Mouse (Mus musculus): Measurements from ENCODE around the gene Nacc2. TPM values are rescaled to one million over a fixed set of nuclear protein-coding genes. Genes with fewer than 3 reads are reported as not detected.
A peak's percentile ranks its signal among the peaks of the same experiment; 100 is the strongest.

Gene Nacc2
- total and polyA plus RNA-seq, 2 experiments from 2014 or later, result 18.3 to 18.9 TPM

DNA sequence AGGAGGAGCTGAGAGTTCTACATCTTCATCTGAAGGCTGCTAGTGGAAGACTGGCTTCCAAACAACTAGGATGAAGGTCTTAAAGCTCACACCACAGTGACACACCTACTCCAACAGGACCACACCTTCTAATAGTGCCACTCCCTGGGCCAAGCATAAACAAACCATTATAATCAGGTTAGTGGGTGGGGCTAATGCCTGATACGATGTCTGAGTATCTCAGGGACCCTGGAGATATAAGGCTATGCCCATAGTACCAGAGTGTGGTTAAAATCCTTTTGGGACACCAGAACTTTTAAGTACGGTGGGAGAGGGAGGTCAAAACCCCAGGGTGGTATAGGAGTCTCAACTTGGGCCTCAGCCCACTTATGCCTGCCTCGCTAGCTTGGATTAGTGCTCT lies 80.4 kb downstream of the Nacc2 start:
- 85% methylated on average over 3 of the region's 3 CpGs for WGBS
- H3K27ac ChIP-seq (ENCODE audit: low read depth, low read length), result no peak overlapping the region
- no peak for ATAC-seq

DNA sequence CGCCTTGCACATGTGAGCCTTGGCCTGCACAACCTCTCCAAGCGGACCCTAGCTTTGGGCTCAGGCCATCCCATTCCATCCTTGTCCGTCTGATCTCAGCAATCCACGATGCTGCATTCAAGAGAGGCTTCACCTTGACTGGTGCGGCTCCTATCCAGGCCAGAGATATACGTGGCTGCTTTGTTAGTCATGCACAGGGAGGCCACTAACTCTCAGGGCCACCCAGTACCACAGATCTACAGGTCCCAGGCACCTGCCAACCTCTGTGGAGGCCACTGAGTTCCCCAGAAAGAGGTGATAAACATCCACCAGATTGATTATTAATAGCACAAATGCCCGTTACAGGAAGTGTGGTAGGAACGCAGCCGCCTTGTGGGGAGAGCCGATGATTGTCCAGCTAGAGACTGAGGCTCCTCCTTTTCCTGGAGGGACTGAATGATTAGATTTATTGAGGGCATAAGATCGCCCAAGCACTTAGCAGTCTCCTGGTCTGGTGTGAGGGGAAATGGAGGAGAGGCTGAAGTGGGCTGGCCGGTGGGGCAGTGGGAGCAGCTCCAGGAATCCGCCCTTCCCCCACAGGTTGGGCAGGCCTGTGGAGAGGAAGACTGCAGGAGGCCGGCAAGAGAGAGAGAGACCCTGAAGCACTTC lies 81.7 kb downstream of the Nacc2 start:
- DNase-seq (no peak), ATAC-seq (no peak)
- TF ChIP-seq CTCF (IDR thresholded peaks at IDR 0.05; ENCODE audit: low read depth), result no peak
- Histone ChIP-seq H3K9ac (no peak overlapping the region), H3K27me3 (ENCODE audit: insufficient read depth, low read length) (peaks cover 4% of the 10 kb centered on the region; the same call in 1 of the 2 replicates), H3K4me2 (ENCODE audit: low read depth) (no peak overlapping the region), H3K27ac (ENCODE audit: low read depth, low read length) (no peak overlapping the region), H3K4me3 (ENCODE audit: low read depth, low read length) (no peak overlapping the region), H3K9me3 (ENCODE audit: low read length) (no peaks in the 10 kb centered on the region), H3K36me3 (ENCODE audit: insufficient read depth) (no peaks in the 10 kb centered on the region), H3K4me1 (ENCODE audit: insufficient read depth) (no peaks in the 10 kb centered on the region)
- 67% methylated on average over 14 of the region's 14 CpGs for WGBS

More for the DNA sequence above, 80.4 kb downstream of the Nacc2 start:
- peaks cover 4% of the 10 kb centered on the region; the same call in 1 of the 2 replicates for H3K27me3 ChIP-seq (ENCODE audit: insufficient read depth, low read length)
- no peak overlapping the region for H3K9ac ChIP-seq
- no peak for TF ChIP-seq CTCF (IDR thresholded peaks at IDR 0.05; ENCODE audit: low read depth)
- no peak overlapping the region for H3K4me3 ChIP-seq (ENCODE audit: low read depth, low read length)
- no peaks in the 10 kb centered on the region for H3K9me3 ChIP-seq (ENCODE audit: low read length)
- H3K4me2 ChIP-seq (ENCODE audit: low read depth), result no peak overlapping the region
- DNase-seq, result no peak
- no peaks in the 10 kb centered on the region for H3K4me1 ChIP-seq (ENCODE audit: insufficient read depth)
- H3K36me3 ChIP-seq (ENCODE audit: insufficient read depth), result no peaks in the 10 kb centered on the region

DNA sequence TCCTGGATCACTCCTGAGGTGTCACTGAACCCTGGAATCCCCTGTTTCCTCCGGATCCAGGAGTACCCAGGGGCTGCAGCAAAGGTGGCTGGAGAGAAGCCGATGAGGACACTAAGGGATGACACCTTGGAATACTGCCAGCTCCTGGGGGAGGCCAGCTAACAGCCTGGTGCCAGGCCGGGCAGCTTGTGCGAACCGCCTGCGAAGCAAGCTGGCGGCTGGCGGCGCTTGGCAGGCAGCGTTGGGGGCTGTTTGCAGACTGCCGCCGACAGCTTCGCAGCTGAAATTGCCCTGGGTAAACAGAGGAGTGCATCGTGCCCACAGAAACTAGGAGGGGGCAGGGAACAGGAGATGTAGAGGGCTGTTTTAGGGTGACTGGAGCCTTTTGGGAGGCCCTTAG lies 83.1 kb downstream of the Nacc2 start:
- peak; percentile 84 for ATAC-seq
- DNase-seq, result peak; percentile 85
- no peak overlapping the region for H3K9ac ChIP-seq
- no peak overlapping the region for H3K4me3 ChIP-seq (ENCODE audit: low read depth, low read length)
- H3K27ac ChIP-seq (ENCODE audit: low read depth, low read length), result no peak overlapping the region
- no peaks in the 10 kb centered on the region for H3K9me3 ChIP-seq (ENCODE audit: low read length)
- 13% methylated on average over 14 of the region's 14 CpGs for WGBS
- H3K27me3 ChIP-seq (ENCODE audit: insufficient read depth, low read length), result peaks cover 6% of the 10 kb centered on the region
- TF ChIP-seq CTCF (IDR thresholded peaks at IDR 0.05; ENCODE audit: low read depth), result 0 out of 2 replicates have a peak, but pooled peaks have one; percentile 12
- H3K4me1 ChIP-seq (ENCODE audit: insufficient read depth), result no peaks in the 10 kb centered on the region
- no peak overlapping the region for H3K4me2 ChIP-seq (ENCODE audit: low read depth)
- H3K36me3 ChIP-seq (ENCODE audit: insufficient read depth), result no peaks in the 10 kb centered on the region

DNA sequence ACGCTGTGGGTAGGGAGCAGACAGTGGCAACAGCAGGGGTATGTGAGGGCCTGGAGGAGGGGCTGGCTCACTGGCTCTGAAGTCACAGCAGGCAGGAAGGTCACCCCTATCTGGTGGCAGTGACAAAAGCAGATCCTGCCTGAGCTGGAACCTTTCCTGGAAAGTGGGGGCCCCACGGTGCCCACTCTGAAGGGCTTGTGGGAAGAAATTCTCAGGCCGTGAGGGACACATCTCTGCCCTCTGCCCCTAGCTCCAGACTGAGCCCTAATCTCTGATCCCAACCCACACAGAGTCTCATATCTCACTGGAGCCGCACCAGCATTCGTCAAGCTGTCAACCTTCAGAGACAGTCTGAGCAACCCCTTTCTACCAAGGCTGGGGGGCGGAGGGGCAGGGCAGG lies 85.6 kb downstream of the Nacc2 start:
- H3K4me2 ChIP-seq (ENCODE audit: low read depth), result no peak overlapping the region
- H3K9me3 ChIP-seq (ENCODE audit: low read length), result no peaks in the 10 kb centered on the region
- no peaks in the 10 kb centered on the region for H3K4me1 ChIP-seq (ENCODE audit: insufficient read depth)
- peaks cover 3% of the 10 kb centered on the region for H3K27me3 ChIP-seq (ENCODE audit: insufficient read depth, low read length)
- 76% methylated on average over 6 of the region's 6 CpGs for WGBS
- DNase-seq (no peak), ATAC-seq (no peak)
- TF ChIP-seq CTCF (IDR thresholded peaks at IDR 0.05; ENCODE audit: low read depth), result no peak
- no peak overlapping the region for H3K27ac ChIP-seq (ENCODE audit: low read depth, low read length)
- H3K36me3 ChIP-seq (ENCODE audit: insufficient read depth), result no peaks in the 10 kb centered on the region
- no peak overlapping the region for H3K4me3 ChIP-seq (ENCODE audit: low read depth, low read length)
- H3K9ac ChIP-seq, result no peak overlapping the region

DNA sequence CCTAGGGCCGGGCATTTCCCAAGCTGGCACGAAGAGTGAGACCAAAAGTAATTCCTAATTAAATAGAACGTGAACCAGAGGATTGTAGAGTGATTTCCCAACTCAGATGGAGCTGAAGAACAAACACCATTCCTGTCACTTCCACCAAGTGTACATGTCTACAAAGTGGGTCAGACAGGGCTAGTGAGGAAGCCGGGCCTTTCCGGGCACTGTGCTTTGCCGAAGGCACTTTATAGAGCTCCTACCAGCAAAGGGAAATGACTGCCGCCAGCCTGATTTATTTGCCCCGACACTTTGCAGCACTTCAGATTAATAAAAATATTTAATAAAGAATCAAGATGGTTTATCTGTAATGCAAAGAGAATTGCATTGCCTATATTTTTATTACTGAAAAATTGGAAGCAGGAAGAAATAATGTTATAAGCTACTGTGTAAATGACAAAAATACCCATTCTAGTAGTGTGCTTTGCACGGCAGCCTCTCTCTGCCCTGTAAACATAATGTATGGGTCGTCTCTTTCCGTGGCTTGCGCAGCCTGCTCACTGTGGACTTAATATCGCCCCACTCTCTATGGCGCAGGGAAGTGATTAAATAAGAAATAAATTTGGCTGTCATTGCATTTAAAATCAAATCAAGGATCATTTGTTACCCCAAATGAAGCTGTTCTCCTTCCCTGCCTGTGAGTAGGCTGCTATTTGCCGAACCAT lies 88.5 kb downstream of the Nacc2 start:
- DNase-seq (no peak), ATAC-seq (no peak)
- no peak for TF ChIP-seq CTCF (IDR thresholded peaks at IDR 0.05; ENCODE audit: low read depth)
- no peaks in the 10 kb centered on the region for H3K9me3 ChIP-seq (ENCODE audit: low read length)
- H3K4me2 ChIP-seq (ENCODE audit: low read depth), result no peak overlapping the region
- 87% methylated on average over 15 of the region's 15 CpGs for WGBS
- H3K4me3 ChIP-seq (ENCODE audit: low read depth, low read length), result no peak overlapping the region
- H3K27ac ChIP-seq (ENCODE audit: low read depth, low read length), result no peak overlapping the region
- no peaks in the 10 kb centered on the region for H3K4me1 ChIP-seq (ENCODE audit: insufficient read depth)
- peaks cover 7% of the 10 kb centered on the region for H3K27me3 ChIP-seq (ENCODE audit: insufficient read depth, low read length)
- no peak overlapping the region for H3K9ac ChIP-seq
- no peaks in the 10 kb centered on the region for H3K36me3 ChIP-seq (ENCODE audit: insufficient read depth)

GRCm38 (mm10) chr2:26030288-26030687 lies 92.7 kb downstream of the Nacc2 start:
- ATAC-seq, result no peak
- no peak overlapping the region for H3K4me2 ChIP-seq (ENCODE audit: low read depth)
- peaks cover 15% of the 10 kb centered on the region for H3K27me3 ChIP-seq (ENCODE audit: insufficient read depth, low read length)
- H3K9ac ChIP-seq, result no peak overlapping the region
- WGBS, result 50% methylated on average over 3 of the region's 3 CpGs
- peak; percentile 25; the same call in 1 of the 2 replicates for TF ChIP-seq CTCF (IDR thresholded peaks at IDR 0.05; ENCODE audit: low read depth)
- H3K4me1 ChIP-seq (ENCODE audit: insufficient read depth), result no peaks in the 10 kb centered on the region; the same call in 1 of the 2 replicates
- DNase-seq, result no peak
- H3K9me3 ChIP-seq (ENCODE audit: low read length), result no peaks in the 10 kb centered on the region
- no peak overlapping the region for H3K4me3 ChIP-seq (ENCODE audit: low read depth, low read length)
- no peak overlapping the region for H3K27ac ChIP-seq (ENCODE audit: low read depth, low read length)
- no peaks in the 10 kb centered on the region for H3K36me3 ChIP-seq (ENCODE audit: insufficient read depth)

All from forebrain, postnatal 0 days (tissue).